Mouse (Mus musculus): ENCODE results near the gene H2-Q7.
"Not testable (repeated sequence)": the region's sequence is repeated elsewhere in the genome, so short reads cannot be mapped to it uniquely, and the experiment has no call there.

The H2-Q7 gene

GRCm38 (mm10) chr17:35438885-35439284 lies at the start of gene H2-Q7:
H2-Q7 (plus strand) TSS chr17:35439155.
- peak; percentile 88 for DNase-seq

GRCm38 (mm10) chr17:35389796-35390195 lies 49.2 kb upstream of the H2-Q7 start:
- DNase-seq = peak; percentile 62

GRCm38 (mm10) chr17:35392671-35393070 lies 46.3 kb upstream of the H2-Q7 start:
- not testable (repeated sequence) for DNase-seq

- DNase-seq = peak; percentile 4
Measured at GRCm38 (mm10) chr17:35393864-35394800, 44.8 kb upstream of the H2-Q7 start.

GRCm38 (mm10) chr17:35396956-35397355 lies 42.0 kb upstream of the H2-Q7 start:
- not testable (repeated sequence) for DNase-seq

- not testable (repeated sequence) for DNase-seq
Measured at GRCm38 (mm10) chr17:35413057-35413456, 25.9 kb upstream of the H2-Q7 start.

GRCm38 (mm10) chr17:35415273-35416129 lies 23.5 kb upstream of the H2-Q7 start:
- DNase-seq = not testable (repeated sequence)

- no peak for DNase-seq
Measured at GRCm38 (mm10) chr17:35418772-35419171, 20.2 kb upstream of the H2-Q7 start.

GRCm38 (mm10) chr17:35419564-35419963 lies 19.4 kb upstream of the H2-Q7 start:
- DNase-seq = not testable (repeated sequence)

- DNase-seq = peak; percentile 71
Measured at GRCm38 (mm10) chr17:35420206-35420810, 18.6 kb upstream of the H2-Q7 start.

GRCm38 (mm10) chr17:35421331-35421730 lies 17.6 kb upstream of the H2-Q7 start:
- not testable (repeated sequence) for DNase-seq

- not testable (repeated sequence) for DNase-seq
Measured at GRCm38 (mm10) chr17:35422360-35422759, 16.6 kb upstream of the H2-Q7 start.

GRCm38 (mm10) chr17:35423131-35423810 lies 15.7 kb upstream of the H2-Q7 start:
- not testable (repeated sequence) for DNase-seq

- not testable (repeated sequence) for DNase-seq
Measured at GRCm38 (mm10) chr17:35424106-35424505, 14.8 kb upstream of the H2-Q7 start.

- peak; percentile 78 for DNase-seq
Measured at GRCm38 (mm10) chr17:35424624-35425416, 14.1 kb upstream of the H2-Q7 start, which contains the start of gene H2-Q6. H2-Q6 (plus strand) TSS chr17:35424850.

GRCm38 (mm10) chr17:35425474-35425873 lies 13.5 kb upstream of the H2-Q7 start:
- not testable (repeated sequence) for DNase-seq

- DNase-seq = not testable (repeated sequence)
Measured at GRCm38 (mm10) chr17:35428883-35429282, 10.1 kb upstream of the H2-Q7 start.

GRCm38 (mm10) chr17:35430671-35431070 lies 8.3 kb upstream of the H2-Q7 start:
- not testable (repeated sequence) for DNase-seq

- DNase-seq = not testable (repeated sequence)
Measured at GRCm38 (mm10) chr17:35432167-35432566, 6.8 kb upstream of the H2-Q7 start.

- DNase-seq = peak; percentile 73
Measured at GRCm38 (mm10) chr17:35434836-35435235, 4.1 kb upstream of the H2-Q7 start.

- not testable (repeated sequence) for DNase-seq
Measured at GRCm38 (mm10) chr17:35435577-35435976, 3.4 kb upstream of the H2-Q7 start.
